Mouse (Mus musculus): Measurements from ENCODE around the gene Hsd11b2. TPM values are rescaled to one million over a fixed set of nuclear protein-coding genes. Genes with fewer than 3 reads are reported as not detected.
A peak's percentile ranks its signal among the peaks of the same experiment; 100 is the strongest.

The Hsd11b2 gene
- 1.4 and 1.7 TPM in 2 replicates for polyA plus RNA-seq (2015; fragmentation: Nextera tagmentation; extraction: Ambion mirVana)

GRCm38 (mm10) chr8:105518436-105519313, at the start of gene Hsd11b2:
Gene Hsd11b2, plus strand, starts transcription at chr8:105518755.
- Histone ChIP-seq H3K36me3 (peaks cover 6% of the 10 kb centered on the region; the same call in 1 of the 2 replicates), H3K27me3 (peaks cover 14% of the 10 kb centered on the region), H3K4me2 (replicated peaks) (peak within 1 kb of the TSS; percentile 91), H3K9ac (replicated peaks) (peak within 1 kb of the TSS; percentile 45), H3K27ac (replicated peaks) (no peak within 1 kb of the TSS), H3K4me3 (peak within 1 kb of the TSS; percentile 47), H3K9me3 (no peaks in the 10 kb centered on the region), H3K4me1 (peaks cover 16% of the 10 kb centered on the region)
- ATAC-seq (replicated peaks), result peak; percentile 68
- under 1% methylated on average over 68 of the region's 68 CpGs for WGBS

- Histone ChIP-seq H3K27ac (replicated peaks) (0 out of 2 replicates have a peak overlapping the region, but pooled peaks have one; percentile 23), H3K4me1 (peaks cover 56% of the 10 kb centered on the region), H3K4me3 (no peak overlapping the region), H3K36me3 (no peaks in the 10 kb centered on the region), H3K9me3 (no peaks in the 10 kb centered on the region), H3K4me2 (replicated peaks) (peak overlapping the region; percentile 63; the same call in 1 of the 2 replicates), H3K27me3 (peaks cover 7% of the 10 kb centered on the region; the same call in 1 of the 2 replicates), H3K9ac (replicated peaks) (no peak overlapping the region)
- WGBS, result 22% methylated on average over 6 of the region's 6 CpGs
- peak; percentile 14; the same call in 1 of the 2 replicates for ATAC-seq (replicated peaks)
These were observed 49.4 kb upstream of the Hsd11b2 start for GRCm38 (mm10) chr8:105469041-105469695.

- no peaks in the 10 kb centered on the region for H3K36me3 ChIP-seq
- 89% methylated on average over 5 of the region's 5 CpGs for WGBS
- no peaks in the 10 kb centered on the region for H3K9me3 ChIP-seq
- H3K4me3 ChIP-seq, result peak overlapping the region; percentile 40; the same call in 1 of the 2 replicates
- ATAC-seq (replicated peaks), result no peak
- no peak overlapping the region for H3K9ac ChIP-seq (replicated peaks)
- H3K4me1 ChIP-seq, result peaks cover 63% of the 10 kb centered on the region
- peak overlapping the region; percentile 63 for H3K4me2 ChIP-seq (replicated peaks)
- no peak overlapping the region for H3K27ac ChIP-seq (replicated peaks)
- H3K27me3 ChIP-seq, result peaks cover 7% of the 10 kb centered on the region; the same call in 1 of the 2 replicates
These were observed 48.7 kb upstream of the Hsd11b2 start for GRCm38 (mm10) chr8:105469816-105470215.

- Histone ChIP-seq H3K4me3 (peak overlapping the region; percentile 40; the same call in 1 of the 2 replicates), H3K4me2 (replicated peaks) (peak overlapping the region; percentile 63), H3K27ac (replicated peaks) (no peak overlapping the region), H3K27me3 (peaks cover 7% of the 10 kb centered on the region; the same call in 1 of the 2 replicates), H3K9ac (replicated peaks) (no peak overlapping the region), H3K36me3 (no peaks in the 10 kb centered on the region), H3K4me1 (peaks cover 66% of the 10 kb centered on the region), H3K9me3 (no peaks in the 10 kb centered on the region)
- ATAC-seq (replicated peaks), result no peak
- WGBS, result 88% methylated on average over 5 of the region's 5 CpGs
These were observed 48.3 kb upstream of the Hsd11b2 start for GRCm38 (mm10) chr8:105470262-105470661.

GRCm38 (mm10) chr8:105470681-105471313, 47.8 kb upstream of the Hsd11b2 start:
- H3K27me3 ChIP-seq, result peaks cover 7% of the 10 kb centered on the region; the same call in 1 of the 2 replicates
- ATAC-seq (replicated peaks), result peak; percentile 51; the same call in 1 of the 2 replicates
- H3K27ac ChIP-seq (replicated peaks), result peak overlapping the region; percentile 15; the same call in 1 of the 2 replicates
- H3K4me3 ChIP-seq, result peak overlapping the region; percentile 40
- WGBS, result 21% methylated on average over 11 of the region's 11 CpGs
- H3K9me3 ChIP-seq, result no peaks in the 10 kb centered on the region
- peak overlapping the region; percentile 63 for H3K4me2 ChIP-seq (replicated peaks)
- peak overlapping the region; percentile 37 for H3K9ac ChIP-seq (replicated peaks)
- no peaks in the 10 kb centered on the region for H3K36me3 ChIP-seq
- peaks cover 66% of the 10 kb centered on the region for H3K4me1 ChIP-seq

GRCm38 (mm10) chr8:105471314-105472015, 47.1 kb upstream of the Hsd11b2 start, which contains the start of gene Tppp3:
Gene Tppp3, minus strand, starts transcription at chr8:105471526.
- Histone ChIP-seq H3K36me3 (0 out of 2 replicates have a peak, but pooled peaks cover 3% of the 10 kb centered on the region), H3K27ac (replicated peaks) (peak within 1 kb of the TSS; percentile 15; the same call in 1 of the 2 replicates), H3K9ac (replicated peaks) (peak within 1 kb of the TSS; percentile 37), H3K4me3 (peak within 1 kb of the TSS; percentile 40), H3K4me1 (peaks cover 64% of the 10 kb centered on the region), H3K9me3 (no peaks in the 10 kb centered on the region), H3K27me3 (peaks cover 7% of the 10 kb centered on the region; the same call in 1 of the 2 replicates), H3K4me2 (replicated peaks) (peak within 1 kb of the TSS; percentile 63)
- peak; percentile 84 for ATAC-seq (replicated peaks)
- WGBS, result 8% methylated on average over 25 of the region's 25 CpGs

- ATAC-seq (replicated peaks), result no peak
- Histone ChIP-seq H3K36me3 (0 out of 2 replicates have a peak, but pooled peaks cover 3% of the 10 kb centered on the region), H3K9ac (replicated peaks) (no peak overlapping the region), H3K9me3 (no peaks in the 10 kb centered on the region), H3K27me3 (peaks cover 7% of the 10 kb centered on the region; the same call in 1 of the 2 replicates), H3K4me2 (replicated peaks) (no peak overlapping the region), H3K4me3 (no peak overlapping the region), H3K4me1 (peaks cover 55% of the 10 kb centered on the region), H3K27ac (replicated peaks) (no peak overlapping the region)
- 37% methylated on average over 23 of the region's 23 CpGs for WGBS
These were observed 46.1 kb upstream of the Hsd11b2 start for GRCm38 (mm10) chr8:105472414-105472932.

- no peak overlapping the region for H3K4me2 ChIP-seq (replicated peaks)
- H3K4me1 ChIP-seq, result peaks cover 52% of the 10 kb centered on the region
- no peaks in the 10 kb centered on the region for H3K9me3 ChIP-seq
- peaks cover 7% of the 10 kb centered on the region; the same call in 1 of the 2 replicates for H3K27me3 ChIP-seq
- no peak overlapping the region for H3K27ac ChIP-seq (replicated peaks)
- no peak overlapping the region for H3K4me3 ChIP-seq
- H3K9ac ChIP-seq (replicated peaks), result no peak overlapping the region
- H3K36me3 ChIP-seq, result 0 out of 2 replicates have a peak, but pooled peaks cover 3% of the 10 kb centered on the region
- no peak for ATAC-seq (replicated peaks)
- 56% methylated on average over 9 of the region's 9 CpGs for WGBS
These were observed 45.6 kb upstream of the Hsd11b2 start for GRCm38 (mm10) chr8:105472983-105473382.

GRCm38 (mm10) chr8:105473816-105474606, 44.5 kb upstream of the Hsd11b2 start:
- peak overlapping the region; percentile 35 for H3K27ac ChIP-seq (replicated peaks)
- peak overlapping the region; percentile 1; the same call in 1 of the 2 replicates for H3K4me2 ChIP-seq (replicated peaks)
- H3K9me3 ChIP-seq, result no peaks in the 10 kb centered on the region
- 0 out of 2 replicates have a peak, but pooled peaks cover 3% of the 10 kb centered on the region for H3K36me3 ChIP-seq
- no peak; the same call in 1 of the 2 replicates for ATAC-seq (replicated peaks)
- H3K4me3 ChIP-seq, result no peak overlapping the region
- WGBS, result 25% methylated on average over 17 of the region's 17 CpGs
- no peak overlapping the region for H3K9ac ChIP-seq (replicated peaks)
- peaks cover 50% of the 10 kb centered on the region for H3K4me1 ChIP-seq
- peaks cover 7% of the 10 kb centered on the region; the same call in 1 of the 2 replicates for H3K27me3 ChIP-seq

- no peak for ATAC-seq (replicated peaks)
- Histone ChIP-seq H3K36me3 (0 out of 2 replicates have a peak, but pooled peaks cover 3% of the 10 kb centered on the region), H3K4me3 (no peak overlapping the region), H3K9me3 (no peaks in the 10 kb centered on the region), H3K4me2 (replicated peaks) (peak overlapping the region; percentile 1; the same call in 1 of the 2 replicates), H3K4me1 (peaks cover 43% of the 10 kb centered on the region), H3K9ac (replicated peaks) (0 out of 2 replicates have a peak overlapping the region, but pooled peaks have one; percentile 14), H3K27me3 (peaks cover 7% of the 10 kb centered on the region; the same call in 1 of the 2 replicates), H3K27ac (replicated peaks) (no peak overlapping the region)
- WGBS, result 50% methylated on average over 5 of the region's 5 CpGs
These were observed 43.9 kb upstream of the Hsd11b2 start for GRCm38 (mm10) chr8:105474680-105475079.

Data from forebrain, embryonic 15.5 days (tissue).